Mouse (Mus musculus): ENCODE results near the gene Zfp91. TPM values are rescaled to one million over a fixed set of nuclear protein-coding genes. Genes with fewer than 3 reads are reported as not detected.
"Not testable (repeated sequence)": the region's sequence is repeated elsewhere in the genome, so short reads cannot be mapped to it uniquely, and the experiment has no call there.

Gene Zfp91
- polyA plus RNA-seq, 2 experiments: 10.3 to 30.4 TPM

DNA sequence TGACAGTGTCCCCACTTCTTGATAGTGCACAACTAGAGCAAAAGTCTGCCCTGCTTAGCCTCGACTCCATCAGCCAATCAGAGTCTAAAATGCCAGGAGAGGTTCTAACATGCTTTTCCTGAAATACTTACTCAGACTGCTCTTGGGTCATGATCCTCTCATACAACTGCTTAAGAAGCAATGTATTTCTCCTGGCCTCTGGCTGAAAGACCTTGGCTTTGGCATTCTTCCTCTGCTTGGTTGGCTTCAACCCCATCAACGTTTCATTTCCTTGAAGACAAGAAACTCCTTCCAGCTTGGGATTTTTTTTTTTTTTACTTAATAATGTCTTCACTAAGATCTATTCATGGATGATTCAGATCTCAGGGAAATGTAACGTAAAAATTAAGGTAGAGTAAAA, 39.6 kb downstream of the Zfp91 start:
- 73% methylated on average over 3 of the region's 3 CpGs for WGBS
- Histone ChIP-seq H3K4me1 (ENCODE audit: control insufficient read depth, insufficient read depth, low read length) (no peaks in the 10 kb centered on the region), H3K4me2 (replicated peaks; ENCODE audit: low read depth, low read length, severe bottlenecking) (no peak overlapping the region), H3K27ac (replicated peaks; ENCODE audit: low read depth, low read length) (no peak overlapping the region), H3K9me3 (ENCODE audit: control insufficient read depth, low read length) (no peaks in the 10 kb centered on the region), H3K27me3 (ENCODE audit: control insufficient read depth, insufficient read depth, low read length) (no peaks in the 10 kb centered on the region), H3K36me3 (ENCODE audit: control insufficient read depth, insufficient read depth, low read length) (no peaks in the 10 kb centered on the region), H3K9ac (ENCODE audit: low read depth, low read length, severe bottlenecking) (no peak overlapping the region), H3K4me3 (replicated peaks; ENCODE audit: low read length) (no peak overlapping the region)
- no peak for TF ChIP-seq POLR2A (IDR thresholded peaks at IDR 0.05; ENCODE audit: borderline replicate concordance, extremely low read depth, insufficient read depth, insufficient read length)
- DNase-seq (ENCODE audit: low spot score) (no peak), ATAC-seq (ENCODE audit: low FRiP score, low read depth) (no peak)

GRCm38 (mm10) chr19:12731950-12732349, 64.0 kb downstream of the Zfp91 start:
- Histone ChIP-seq H3K27ac (replicated peaks; ENCODE audit: low read depth, low read length) (no peak overlapping the region), H3K4me1 (ENCODE audit: control insufficient read depth, insufficient read depth, low read length) (no peaks in the 10 kb centered on the region), H3K9ac (ENCODE audit: low read depth, low read length, severe bottlenecking) (no peak overlapping the region), H3K4me2 (replicated peaks; ENCODE audit: low read depth, low read length, severe bottlenecking) (no peak overlapping the region), H3K36me3 (ENCODE audit: control insufficient read depth, insufficient read depth, low read length) (no peaks in the 10 kb centered on the region), H3K27me3 (ENCODE audit: control insufficient read depth, insufficient read depth, low read length) (no peaks in the 10 kb centered on the region), H3K9me3 (ENCODE audit: control insufficient read depth, low read length) (no peaks in the 10 kb centered on the region), H3K4me3 (replicated peaks; ENCODE audit: low read length) (no peak overlapping the region)
- 78% methylated on average over 2 of the region's 2 CpGs for WGBS
- TF ChIP-seq POLR2A (IDR thresholded peaks at IDR 0.05; ENCODE audit: borderline replicate concordance, extremely low read depth, insufficient read depth, insufficient read length): no peak
- no peak for ATAC-seq (ENCODE audit: low FRiP score, low read depth)
- no peak for DNase-seq (ENCODE audit: low spot score)

GRCm38 (mm10) chr19:12731036-12731435, 64.9 kb downstream of the Zfp91 start:
- H3K27ac ChIP-seq (replicated peaks; ENCODE audit: low read depth, low read length): no peak overlapping the region
- H3K4me3 ChIP-seq (replicated peaks; ENCODE audit: low read length): no peak overlapping the region
- no peak for TF ChIP-seq POLR2A (IDR thresholded peaks at IDR 0.05; ENCODE audit: borderline replicate concordance, extremely low read depth, insufficient read depth, insufficient read length)
- H3K9me3 ChIP-seq (ENCODE audit: control insufficient read depth, low read length): no peaks in the 10 kb centered on the region
- DNase-seq (ENCODE audit: low spot score): no peak
- no peaks in the 10 kb centered on the region for H3K4me1 ChIP-seq (ENCODE audit: control insufficient read depth, insufficient read depth, low read length)
- no peaks in the 10 kb centered on the region for H3K27me3 ChIP-seq (ENCODE audit: control insufficient read depth, insufficient read depth, low read length)
- 68% methylated on average over 1 of the region's 1 CpGs for WGBS
- no peak overlapping the region for H3K4me2 ChIP-seq (replicated peaks; ENCODE audit: low read depth, low read length, severe bottlenecking)
- H3K9ac ChIP-seq (ENCODE audit: low read depth, low read length, severe bottlenecking): no peak overlapping the region
- ATAC-seq (ENCODE audit: low FRiP score, low read depth): no peak
- no peaks in the 10 kb centered on the region for H3K36me3 ChIP-seq (ENCODE audit: control insufficient read depth, insufficient read depth, low read length)

DNA sequence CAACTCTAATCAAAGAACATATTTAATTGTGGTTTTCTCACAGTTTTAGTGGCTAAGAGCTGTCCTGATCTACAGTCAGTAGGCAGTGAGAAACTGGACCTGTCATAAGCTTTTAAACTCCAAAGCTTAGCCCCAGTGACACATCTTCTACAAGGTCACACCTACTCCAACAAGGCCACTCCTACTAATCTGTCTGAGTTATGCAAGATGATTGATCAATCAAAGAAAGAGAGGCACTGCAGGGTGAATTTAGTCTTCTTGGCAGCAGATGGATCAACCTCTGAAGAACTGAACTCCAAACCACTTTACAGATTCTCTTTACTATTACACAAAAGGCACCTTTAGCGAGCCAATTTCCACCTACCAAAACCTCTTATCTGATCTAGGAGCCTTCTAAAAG, 70.1 kb downstream of the Zfp91 start:
- Histone ChIP-seq H3K36me3 (ENCODE audit: control insufficient read depth, insufficient read depth, low read length) (no peaks in the 10 kb centered on the region), H3K4me2 (replicated peaks; ENCODE audit: low read depth, low read length, severe bottlenecking) (no peak overlapping the region), H3K9me3 (ENCODE audit: control insufficient read depth, low read length) (no peaks in the 10 kb centered on the region), H3K4me1 (ENCODE audit: control insufficient read depth, insufficient read depth, low read length) (no peaks in the 10 kb centered on the region), H3K9ac (ENCODE audit: low read depth, low read length, severe bottlenecking) (no peak overlapping the region), H3K27me3 (ENCODE audit: control insufficient read depth, insufficient read depth, low read length) (no peaks in the 10 kb centered on the region), H3K27ac (replicated peaks; ENCODE audit: low read depth, low read length) (no peak overlapping the region), H3K4me3 (replicated peaks; ENCODE audit: low read length) (no peak overlapping the region)
- 67% methylated on average over 1 of the region's 1 CpGs for WGBS
- DNase-seq (ENCODE audit: low spot score): no peak
- TF ChIP-seq POLR2A (IDR thresholded peaks at IDR 0.05; ENCODE audit: borderline replicate concordance, extremely low read depth, insufficient read depth, insufficient read length): no peak
- no peak for ATAC-seq (ENCODE audit: low FRiP score, low read depth)

GRCm38 (mm10) chr19:12722308-12722707, 73.6 kb downstream of the Zfp91 start:
- Histone ChIP-seq H3K27me3 (ENCODE audit: control insufficient read depth, insufficient read depth, low read length) (no peaks in the 10 kb centered on the region), H3K9me3 (ENCODE audit: control insufficient read depth, low read length) (no peaks in the 10 kb centered on the region), H3K4me1 (ENCODE audit: control insufficient read depth, insufficient read depth, low read length) (no peaks in the 10 kb centered on the region), H3K9ac (ENCODE audit: low read depth, low read length, severe bottlenecking) (no peak overlapping the region), H3K27ac (replicated peaks; ENCODE audit: low read depth, low read length) (no peak overlapping the region), H3K4me2 (replicated peaks; ENCODE audit: low read depth, low read length, severe bottlenecking) (no peak overlapping the region), H3K4me3 (replicated peaks; ENCODE audit: low read length) (no peak overlapping the region), H3K36me3 (ENCODE audit: control insufficient read depth, insufficient read depth, low read length) (no peaks in the 10 kb centered on the region)
- no peak for TF ChIP-seq POLR2A (IDR thresholded peaks at IDR 0.05; ENCODE audit: borderline replicate concordance, extremely low read depth, insufficient read depth, insufficient read length)
- DNase-seq (ENCODE audit: low spot score) (no peak), ATAC-seq (ENCODE audit: low FRiP score, low read depth) (no peak)
- 71% methylated on average over 2 of the region's 3 CpGs for WGBS

- 84% methylated on average over 7 of the region's 7 CpGs for WGBS
- not testable (repeated sequence) for H3K4me2 ChIP-seq (replicated peaks; ENCODE audit: low read depth, low read length, severe bottlenecking); H3K9ac ChIP-seq (ENCODE audit: low read depth, low read length, severe bottlenecking); H3K27me3 ChIP-seq (ENCODE audit: control insufficient read depth, insufficient read depth, low read length); H3K9me3 ChIP-seq (ENCODE audit: control insufficient read depth, low read length); H3K4me3 ChIP-seq (replicated peaks; ENCODE audit: low read length); DNase-seq (ENCODE audit: low spot score); ATAC-seq (ENCODE audit: low FRiP score, low read depth); H3K27ac ChIP-seq (replicated peaks; ENCODE audit: low read depth, low read length); H3K36me3 ChIP-seq (ENCODE audit: control insufficient read depth, insufficient read depth, low read length); H3K4me1 ChIP-seq (ENCODE audit: control insufficient read depth, insufficient read depth, low read length)
Observed at GRCm38 (mm10) chr19:12721596-12721995, 74.3 kb downstream of the Zfp91 start.

GRCm38 (mm10) chr19:12720919-12721318, 75.0 kb downstream of the Zfp91 start:
- 84% methylated on average over 5 of the region's 5 CpGs for WGBS
- not testable (repeated sequence) for H3K27me3 ChIP-seq (ENCODE audit: control insufficient read depth, insufficient read depth, low read length)

More at GRCm38 (mm10) chr19:12720919-12721318, 75.0 kb downstream of the Zfp91 start:
- H3K4me1 ChIP-seq (ENCODE audit: control insufficient read depth, insufficient read depth, low read length); H3K4me2 ChIP-seq (replicated peaks; ENCODE audit: low read depth, low read length, severe bottlenecking); H3K36me3 ChIP-seq (ENCODE audit: control insufficient read depth, insufficient read depth, low read length); H3K27ac ChIP-seq (replicated peaks; ENCODE audit: low read depth, low read length); H3K9me3 ChIP-seq (ENCODE audit: control insufficient read depth, low read length); H3K9ac ChIP-seq (ENCODE audit: low read depth, low read length, severe bottlenecking); H3K4me3 ChIP-seq (replicated peaks; ENCODE audit: low read length); DNase-seq (ENCODE audit: low spot score); ATAC-seq (ENCODE audit: low FRiP score, low read depth): not testable (repeated sequence)

Measured in limb, embryonic 14.5 days (tissue).